Mouse (Mus musculus) layer of hippocampus, postnatal 14 days (tissue): ENCODE measurements at regions not wholly inside any gene's neighbourhood (a gene's known extent, or its start where the extent isn't known, plus 50 kb on each side); places are given as distances from the start of the nearest gene placed in this dataset.

Experiments used
- DNase-seq, 2 experiments: peaks; one replicate each; pipeline ENCODE4 v3.0.0; 2021 to 2022; ENCODE audit warnings: low spot score in 2 of 2, mixed read lengths in 1 of 2

GRCm38 (mm10) chr4:71835737-71836136 is 78.0 kb upstream of the Gm11232 start:
- no peak for DNase-seq

GRCm38 (mm10) chr4:71811444-71811843 is 53.7 kb upstream of the Gm11232 start:
- no peak for DNase-seq

- DNase-seq: no peak
Observed at GRCm38 (mm10) chr4:71808271-71808670, 50.5 kb upstream of the Gm11232 start.
